Mouse (Mus musculus) mesoderm, embryonic 11.5 days (tissue): ENCODE results near the gene Cldn10.
"Not testable (repeated sequence)": the region's sequence is repeated elsewhere in the genome, so short reads cannot be mapped to it uniquely, and the experiment has no call there.

Experiments
- DNase-seq: peaks from one replicate; pipeline ENCODE4 v3.0.0-alpha.2; 2012; ENCODE audit warnings: low read depth, low spot score

Cldn10 gene

GRCm38 (mm10) chr14:118787621-118788020, at the start of gene Cldn10:
Cldn10 (plus strand) TSS chr14:118787908.
- no peak for DNase-seq

GRCm38 (mm10) chr14:118741780-118742179, 45.9 kb upstream of the Cldn10 start:
- DNase-seq, result no peak

- DNase-seq, result no peak
Observed at GRCm38 (mm10) chr14:118742862-118743261, 44.8 kb upstream of the Cldn10 start.

GRCm38 (mm10) chr14:118749068-118749467, 38.6 kb upstream of the Cldn10 start:
- DNase-seq, result no peak

- DNase-seq, result no peak
Observed at GRCm38 (mm10) chr14:118749715-118750114, 38.0 kb upstream of the Cldn10 start.

- no peak for DNase-seq
Observed at GRCm38 (mm10) chr14:118750505-118751192, 37.1 kb upstream of the Cldn10 start.

GRCm38 (mm10) chr14:118751193-118751753, 36.4 kb upstream of the Cldn10 start:
- DNase-seq, result no peak

- no peak for DNase-seq
Observed at GRCm38 (mm10) chr14:118756015-118756414, 31.7 kb upstream of the Cldn10 start.

- no peak for DNase-seq
Observed at GRCm38 (mm10) chr14:118756566-118756965, 31.1 kb upstream of the Cldn10 start.

- not testable (repeated sequence) for DNase-seq
Observed at GRCm38 (mm10) chr14:118763362-118763761, 24.3 kb upstream of the Cldn10 start.

GRCm38 (mm10) chr14:118763917-118764495, 23.7 kb upstream of the Cldn10 start:
- no peak for DNase-seq

GRCm38 (mm10) chr14:118765306-118765705, 22.4 kb upstream of the Cldn10 start:
- no peak for DNase-seq

- DNase-seq, result no peak
Observed at GRCm38 (mm10) chr14:118765951-118766350, 21.8 kb upstream of the Cldn10 start.

- DNase-seq, result no peak
Observed at GRCm38 (mm10) chr14:118766368-118766767, 21.3 kb upstream of the Cldn10 start.

GRCm38 (mm10) chr14:118767673-118768353, 19.9 kb upstream of the Cldn10 start:
- peak; percentile 87 for DNase-seq

GRCm38 (mm10) chr14:118768354-118768713, 19.4 kb upstream of the Cldn10 start:
- DNase-seq, result no peak

GRCm38 (mm10) chr14:118773668-118774067, 14.0 kb upstream of the Cldn10 start:
- DNase-seq, result no peak

GRCm38 (mm10) chr14:118774507-118775428, 12.9 kb upstream of the Cldn10 start:
- DNase-seq, result no peak

- no peak for DNase-seq
Observed at GRCm38 (mm10) chr14:118775554-118775953, 12.2 kb upstream of the Cldn10 start.

- DNase-seq, result no peak
Observed at GRCm38 (mm10) chr14:118776372-118776771, 11.3 kb upstream of the Cldn10 start.

GRCm38 (mm10) chr14:118777478-118777877, 10.2 kb upstream of the Cldn10 start:
- DNase-seq, result no peak
